Mouse (Mus musculus): ENCODE measurements around the gene Mfsd14a. TPM values are rescaled to one million over a fixed set of nuclear protein-coding genes. Genes with fewer than 3 reads are reported as not detected.

Mfsd14a gene
- total RNA-seq, 2 experiments from 2014 or later, result 54.8 to 57.5 TPM

- no peak for DNase-seq (ENCODE audit: low spot score in 2 of 2)
These were observed 60.7 kb downstream of the Mfsd14a start for GRCm38 (mm10) chr3:116601781-116602180.

- no peak for DNase-seq (ENCODE audit: low spot score in 2 of 2)
These were observed 61.5 kb downstream of the Mfsd14a start for GRCm38 (mm10) chr3:116601005-116601404.

- DNase-seq (ENCODE audit: low spot score in 2 of 2), result no peak
These were observed 62.8 kb downstream of the Mfsd14a start for GRCm38 (mm10) chr3:116599705-116600104.

GRCm38 (mm10) chr3:116595603-116595991 lies 66.9 kb downstream of the Mfsd14a start:
- no peak for DNase-seq (ENCODE audit: low spot score in 2 of 2)

- peak; percentile 99 for DNase-seq (ENCODE audit: low spot score in 2 of 2)
These were observed 67.5 kb downstream of the Mfsd14a start, which contains the start of gene Sass6 for GRCm38 (mm10) chr3:116594728-116595602. TSS of gene Sass6 (plus strand) at chr3:116594982.

- no peak for DNase-seq (ENCODE audit: low spot score in 2 of 2)
These were observed 68.3 kb downstream of the Mfsd14a start for GRCm38 (mm10) chr3:116594076-116594727.

GRCm38 (mm10) chr3:116582201-116582600 lies 80.3 kb downstream of the Mfsd14a start:
- DNase-seq (ENCODE audit: low spot score in 2 of 2), result no peak

Other genes with a start within 250 kb of the Mfsd14a start
- 1 to 10 TPM; 5.2 to 7.6 TPM for gene Cdc14a, start 238.6 kb downstream of the Mfsd14a start, total RNA-seq (2021)
- gene Rtca, start 154.5 kb downstream of the Mfsd14a start, total RNA-seq (2021), result 10 to 100 TPM; 68.1 to 70.0 TPM
- gene Dbt, start 149.6 kb downstream of the Mfsd14a start, total RNA-seq (2021), result 10 to 100 TPM; 16.7 to 22.2 TPM
- gene Lrrc39, start 99.7 kb downstream of the Mfsd14a start, total RNA-seq (2021), result under 1 TPM; 0.25 to 0.27 TPM
- gene Sass6, start 67.7 kb downstream of the Mfsd14a start, total RNA-seq (2021), result 10 to 100 TPM in 1 of 2 experiments, 1 to 10 TPM in 1; 9.6 to 11.4 TPM
- gene Trmt13, start 48.1 kb downstream of the Mfsd14a start, total RNA-seq (2021), result 10 to 100 TPM; 14.0 to 17.5 TPM
- not detected for gene Gm43191, start 18.6 kb upstream of the Mfsd14a start, total RNA-seq (2021)
- 10 to 100 TPM; 15.2 to 16.9 TPM for gene Slc35a3, start 50.2 kb upstream of the Mfsd14a start, total RNA-seq (2021)
- 10 to 100 TPM; 28.6 to 31.0 TPM for gene Agl, start 145.5 kb upstream of the Mfsd14a start, total RNA-seq (2021)
- gene Frrs1, start 196.8 kb upstream of the Mfsd14a start, total RNA-seq (2021), result 1 to 10 TPM; 1.7 to 2.5 TPM